Mouse (Mus musculus) liver, adult 2 months (tissue): Measurements from ENCODE around the gene Prkce.

Experiments
- CTCF ChIP-seq: fragments of 200-500 bp; IDR thresholded peaks from 2 replicates; pipeline ENCODE4 v1.5.1; 2011; ENCODE audit warnings: low read depth, low read length, control low read depth
- POLR2A ChIP-seq: fragments of 200-500 bp; IDR thresholded peaks from 2 replicates; pipeline ENCODE4 v1.6.1; 2011; ENCODE audit warnings: low read length, control low read depth; ENCODE audit not compliant: insufficient read depth; ENCODE audit errors: extremely low read depth

GRCm38 (mm10) chr17:86330076-86330955, 162.7 kb downstream of the Prkce start:
- TF ChIP-seq CTCF (no peak), POLR2A (no peak)
